Mouse (Mus musculus) CH12.LX (cell line): ENCODE measurements around the gene Mgll. TPM values are rescaled to one million over a fixed set of nuclear protein-coding genes. Genes with fewer than 3 reads are reported as not detected.

Source experiments
- DNase-seq: peaks from one replicate; pipeline ENCODE4 v3.0.0-alpha.2; 2013; ENCODE audit errors: extremely low read depth
- H3K27ac ChIP-seq: 2 replicates; pipeline ENCODE4 v1.5.1; 2012; ENCODE audit warnings: low read depth, mild to moderate bottlenecking, control low read depth, moderate library complexity; ENCODE audit not compliant: insufficient read depth
- H3K27me3 ChIP-seq: replicated peaks from 2 replicates; pipeline ENCODE3; 2012; ENCODE audit warnings: inconsistent platforms
- H3K36me3 ChIP-seq, 2 experiments: replicated peaks in 1 of 2; 2 replicates each; pipeline versions ENCODE3 to v1.6.1; 2012; ENCODE audit warnings: inconsistent platforms in 1 of 2, low read length in 1 of 2, mild to moderate bottlenecking in 1 of 2, mixed read lengths in 1 of 2, moderate library complexity in 1 of 2; ENCODE audit not compliant: control insufficient read depth in 1 of 2, insufficient read depth in 1 of 2
- H3K4me1 ChIP-seq, 2 experiments: 2 replicates each; pipeline ENCODE4 v1.6.1; 2012; ENCODE audit warnings: inconsistent platforms in 1 of 2, moderate library complexity in 1 of 2; ENCODE audit not compliant: insufficient read depth in 2 of 2, control insufficient read depth in 1 of 2
- H3K4me2 ChIP-seq: 2 replicates; pipeline ENCODE4 v1.6.1; 2012; ENCODE audit warnings: low read depth, mild to moderate bottlenecking, control low read depth; ENCODE audit not compliant: poor library complexity, insufficient read depth, severe bottlenecking
- H3K4me3 ChIP-seq, 3 experiments: fragments of 150-350 bp in 1 of 3; sonication (generic) in 1 of 3; replicated peaks in 1 of 3; 2 replicates each; pipeline versions ENCODE3 to v1.5.1; 2011 to 2012; ENCODE audit warnings: low read depth in 2 of 3, low read length in 2 of 3, mild to moderate bottlenecking in 2 of 3, moderate library complexity in 2 of 3, control low read depth in 1 of 3, improper control_type of control experiment in 1 of 3, inconsistent platforms in 1 of 3, mixed read lengths in 1 of 3; ENCODE audit not compliant: poor library complexity in 1 of 3
- H3K79me2 ChIP-seq: replicated peaks from 2 replicates; pipeline ENCODE4 v1.6.1; 2012; ENCODE audit warnings: mild to moderate bottlenecking, moderate library complexity; ENCODE audit not compliant: control insufficient read depth, poor library complexity, insufficient read depth, severe bottlenecking; ENCODE audit errors: extremely low read depth
- H3K9ac ChIP-seq: 2 replicates; pipeline ENCODE4 v1.6.1; 2012; ENCODE audit warnings: low read depth, mild to moderate bottlenecking, control low read depth, moderate library complexity; ENCODE audit not compliant: insufficient read depth
- H3K9me3 ChIP-seq: replicated peaks from 2 replicates; pipeline ENCODE3; 2012; ENCODE audit warnings: low read length, inconsistent platforms, mixed read lengths
- BHLHE40 ChIP-seq: IDR thresholded peaks from 2 replicates; pipeline ENCODE4 v1.6.1; 2011; ENCODE audit warnings: mild to moderate bottlenecking, low read depth, low read length, improper control_type of control experiment
- CHD1 ChIP-seq: IDR thresholded peaks from 2 replicates; pipeline ENCODE4 v1.6.1; 2012; ENCODE audit warnings: low read depth, low read length, improper control_type of control experiment, inconsistent platforms
- CHD2 ChIP-seq: IDR thresholded peaks from 2 replicates; pipeline ENCODE4 v1.6.1; 2011; ENCODE audit warnings: low read length, improper control_type of control experiment
- CTCF ChIP-seq, 2 experiments: IDR thresholded peaks in 1 of 2; conservative IDR thresholded peaks in 1 of 2; 2 replicates each; pipeline ENCODE4 v1.5.1; 2011 to 2012; ENCODE audit warnings: low read depth in 2 of 2, low read length in 2 of 2, improper control_type of control experiment in 1 of 2, inconsistent platforms in 1 of 2, mild to moderate bottlenecking in 1 of 2, moderate library complexity in 1 of 2
- E2F4 ChIP-seq: IDR thresholded peaks from 2 replicates; pipeline ENCODE4 v1.6.1; 2011; ENCODE audit warnings: low read depth, low read length, improper control_type of control experiment; ENCODE audit not compliant: insufficient replicate concordance
- EP300 ChIP-seq: IDR thresholded peaks from 2 replicates; pipeline ENCODE4 v1.6.1; 2011; ENCODE audit warnings: low read length, improper control_type of control experiment
- ETS1 ChIP-seq: conservative IDR thresholded peaks from 2 replicates; pipeline ENCODE4 v1.6.1; 2012; ENCODE audit warnings: low read depth, mild to moderate bottlenecking, inconsistent platforms, low read length, improper control_type of control experiment, moderate library complexity
- GABPA ChIP-seq: IDR thresholded peaks from 2 replicates; pipeline ENCODE4 v1.6.1; 2012; ENCODE audit warnings: low read depth, low read length, improper control_type of control experiment, inconsistent platforms; ENCODE audit not compliant: insufficient replicate concordance
- HCFC1 ChIP-seq: IDR thresholded peaks from 2 replicates; pipeline ENCODE4 v1.6.1; 2012; ENCODE audit warnings: low read depth, mild to moderate bottlenecking, inconsistent platforms, low read length, improper control_type of control experiment
- IRF4 ChIP-seq: IDR thresholded peaks from 2 replicates; pipeline ENCODE4 v1.6.1; 2014; ENCODE audit warnings: low read depth, mild to moderate bottlenecking, inconsistent platforms, low read length, improper control_type of control experiment
- JUN ChIP-seq: IDR thresholded peaks from 2 replicates; pipeline ENCODE4 v1.6.1; 2011; ENCODE audit warnings: low read depth, mild to moderate bottlenecking, low read length, improper control_type of control experiment, moderate library complexity; ENCODE audit not compliant: insufficient read depth
- JUND ChIP-seq: conservative IDR thresholded peaks from 2 replicates; pipeline ENCODE4 v1.6.1; 2011; ENCODE audit warnings: low read depth, low read length, improper control_type of control experiment
- MAX ChIP-seq: IDR thresholded peaks from 2 replicates; pipeline ENCODE4 v1.6.1; 2011; ENCODE audit warnings: low read length, improper control_type of control experiment
- MAZ ChIP-seq: IDR thresholded peaks from 2 replicates; pipeline ENCODE4 v1.6.1; 2012; ENCODE audit warnings: low read depth, mild to moderate bottlenecking, inconsistent platforms, low read length, improper control_type of control experiment, moderate library complexity
- MEF2A ChIP-seq: IDR thresholded peaks from 2 replicates; pipeline ENCODE4 v1.6.1; 2014; ENCODE audit warnings: low read depth, mild to moderate bottlenecking, inconsistent platforms, low read length, improper control_type of control experiment, borderline replicate concordance
- MXI1 ChIP-seq: IDR thresholded peaks from 2 replicates; pipeline ENCODE4 v1.6.1; 2011; ENCODE audit warnings: mild to moderate bottlenecking, low read depth, low read length, improper control_type of control experiment
- MYC ChIP-seq: IDR thresholded peaks from 2 replicates; pipeline ENCODE4 v1.6.1; 2011; ENCODE audit warnings: low read depth, mild to moderate bottlenecking, improper control_type of control experiment, low read length
- NRF1 ChIP-seq: IDR thresholded peaks from 2 replicates; pipeline ENCODE4 v1.6.1; 2014; ENCODE audit warnings: low read depth, mild to moderate bottlenecking, inconsistent platforms, low read length, improper control_type of control experiment, moderate library complexity
- PAX5 ChIP-seq: IDR thresholded peaks from 2 replicates; pipeline ENCODE4 v1.6.1; 2012; ENCODE audit warnings: low read length, inconsistent platforms, mixed read lengths
- POLR2A ChIP-seq: IDR thresholded peaks from 2 replicates; pipeline ENCODE4 v1.6.1; 2011; ENCODE audit warnings: low read depth, mild to moderate bottlenecking, improper control_type of control experiment, low read length
- POLR2AphosphoS2 ChIP-seq: IDR thresholded peaks from 2 replicates; pipeline ENCODE4 v1.6.1; 2011; ENCODE audit warnings: low read depth, low read length, improper control_type of control experiment
- RAD21 ChIP-seq: IDR thresholded peaks from 2 replicates; pipeline ENCODE4 v1.6.1; 2011; ENCODE audit warnings: low read depth, mild to moderate bottlenecking, low read length, improper control_type of control experiment, moderate library complexity
- RCOR1 ChIP-seq: conservative IDR thresholded peaks from 2 replicates; pipeline ENCODE4 v1.6.1; 2012; ENCODE audit warnings: low read depth, mild to moderate bottlenecking, inconsistent platforms, low read length, improper control_type of control experiment
- SIN3A ChIP-seq: IDR thresholded peaks from 2 replicates; pipeline ENCODE4 v1.6.1; 2012; ENCODE audit warnings: low read length, improper control_type of control experiment, inconsistent platforms
- SMC3 ChIP-seq: IDR thresholded peaks from 2 replicates; pipeline ENCODE4 v1.6.1; 2011; ENCODE audit warnings: low read depth, low read length, improper control_type of control experiment
- TBP ChIP-seq: conservative IDR thresholded peaks from 2 replicates; pipeline ENCODE4 v1.6.1; 2011; ENCODE audit warnings: low read depth, low read length, improper control_type of control experiment
- TCF12 ChIP-seq: IDR thresholded peaks from 2 replicates; pipeline ENCODE4 v1.6.1; 2014; ENCODE audit warnings: low read depth, mild to moderate bottlenecking, inconsistent platforms, low read length, improper control_type of control experiment
- USF1 ChIP-seq: IDR thresholded peaks from 2 replicates; pipeline ENCODE4 v1.6.1; 2014; ENCODE audit warnings: low read depth, mild to moderate bottlenecking, inconsistent platforms, low read length, improper control_type of control experiment
- USF2 ChIP-seq: conservative IDR thresholded peaks from 2 replicates; pipeline ENCODE4 v1.6.1; 2011; ENCODE audit warnings: low read depth, low read length, improper control_type of control experiment
- ZKSCAN1 ChIP-seq: IDR thresholded peaks from 2 replicates; pipeline ENCODE4 v1.6.1; 2012; ENCODE audit warnings: low read depth, inconsistent platforms, low read length, improper control_type of control experiment, borderline replicate concordance
- ZMIZ1 ChIP-seq: IDR thresholded peaks from 2 replicates; pipeline ENCODE4 v1.6.1; 2012; ENCODE audit warnings: low read depth, mild to moderate bottlenecking, inconsistent platforms, low read length, improper control_type of control experiment
- ZNF384 ChIP-seq: IDR thresholded peaks from 2 replicates; pipeline ENCODE4 v1.6.1; 2012; ENCODE audit warnings: low read depth, low read length, improper control_type of control experiment, inconsistent platforms
- dilution Hi-C: fragments of 300-500 bp; cut with MboI; formaldehyde crosslinking; loops from 2 replicates; pipeline ENCODE4 v1.14.3; 2020; ENCODE audit warnings: low sequenced_read_pairs; ENCODE audit not compliant: extremely low pct_unique_long_range_greater_than_20kb, extremely low pct_ligation_motif_present
- in situ Hi-C: fragments of 300-500 bp; cut with MboI; formaldehyde crosslinking; loops from 3 replicates; pipeline ENCODE4 v1.14.3; 2019; ENCODE audit warnings: low sequenced_read_pairs, low pct_ligation_motif_present, low pct_unique_long_range_greater_than_20kb, mixed read lengths
- polyA plus RNA-seq: library from polyadenylated mRNA; unstranded; fragments of >175 nt; gene quantifications from 2 replicates; pipeline ENCODE4 v1.2.1, GENCODE M21; 2012; ENCODE audit warnings: low read depth; ENCODE audit not compliant: insufficient read length
- total RNA-seq, 2 experiments: library from RNA; depleted of rRNA; stranded (reverse); fragments of 300-350 nt in 1 of 2; fragments of >200 nt in 1 of 2; gene quantifications; 2 replicates each; pipeline ENCODE4 v1.2.3; 2012 to 2014

The Mgll gene
- total and polyA plus RNA-seq, 3 experiments = 60.8 to 81.1 (median 76.5) TPM

DNA sequence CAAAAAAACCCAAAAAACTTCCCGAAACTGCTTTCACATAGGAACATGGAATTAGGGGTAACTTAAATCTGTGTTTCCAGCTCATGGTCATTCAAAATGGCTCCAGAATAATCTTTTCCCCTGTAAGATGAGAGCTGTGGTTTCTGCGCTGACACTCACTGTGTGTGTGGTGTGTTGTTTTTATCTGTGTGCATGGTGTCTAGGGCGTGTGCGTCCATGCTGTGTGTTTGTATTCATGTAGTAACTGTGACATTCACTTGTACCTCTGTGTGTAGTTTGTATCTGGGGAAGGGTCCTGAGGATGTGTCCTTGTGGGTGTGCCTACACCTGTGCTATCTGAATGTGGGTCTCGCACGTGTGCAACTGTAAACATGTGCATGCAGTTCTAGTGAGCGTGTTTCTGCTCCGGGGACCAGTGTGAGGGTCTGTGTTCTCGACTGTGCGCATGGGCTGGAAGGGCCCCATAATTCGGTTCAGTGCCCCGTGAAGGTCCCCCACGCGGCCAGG, 353 bp upstream of the Mgll start:
- Histone ChIP-seq H3K27ac (peak overlapping the region; percentile 58), H3K4me2 (peak overlapping the region; percentile 57)
- in situ Hi-C loops = no loop called here

DNA sequence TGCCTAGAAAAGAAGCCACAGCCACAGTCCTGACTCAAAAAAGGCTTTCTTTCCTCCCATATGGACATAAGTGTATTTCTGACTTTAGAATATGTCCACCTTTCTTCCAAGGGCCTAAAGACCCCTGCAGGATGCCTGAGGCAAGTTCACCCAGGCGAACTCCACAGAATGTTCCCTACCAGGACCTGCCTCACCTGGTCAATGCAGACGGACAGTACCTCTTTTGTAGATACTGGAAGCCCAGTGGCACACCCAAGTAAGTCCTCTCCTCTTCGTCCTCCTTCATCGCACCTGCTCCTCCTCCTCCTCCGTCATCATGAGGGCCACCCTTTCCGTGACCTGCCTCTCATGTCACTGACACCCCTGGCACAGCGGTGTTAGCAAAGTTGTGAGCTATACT, 1.4 kb downstream of the Mgll start:
- Histone ChIP-seq H3K4me2 (peak overlapping the region; percentile 42), H3K4me3 (peak overlapping the region; percentile 69 to 80 (median 70)), H3K27me3 (no peaks in the 10 kb centered on the region), H3K36me3 (peaks cover 21 to 45% of the 10 kb centered on the region in 2 experiments), H3K27ac (peak overlapping the region; percentile 54), H3K9me3 (no peaks in the 10 kb centered on the region), H3K9ac (peak overlapping the region; percentile 85), H3K79me2 (peaks cover 44% of the 10 kb centered on the region), H3K4me1 (peaks cover 26 to 81% of the 10 kb centered on the region in 2 experiments)
- DNase-seq = peak; percentile 53
- dilution Hi-C loops (no loop called here), in situ Hi-C loops (no loop called here)
- no peak for TF ChIP-seq GABPA
- TF ChIP-seq ZNF384 = no peak
- peak; percentile 62 for TF ChIP-seq SMC3
- no peak for TF ChIP-seq MAZ
- 0 out of 2 replicates have a peak, but pooled peaks have one; percentile 38 for TF ChIP-seq TBP
- TF ChIP-seq JUND = no peak
- 0 out of 2 replicates have a peak, but pooled peaks have one; percentile 11 for TF ChIP-seq ETS1
- TF ChIP-seq CHD2 = no peak
- 0 out of 2 replicates have a peak, but pooled peaks have one; percentile 25 for TF ChIP-seq TCF12
- no peak for TF ChIP-seq E2F4
- no peak for TF ChIP-seq ZMIZ1
- TF ChIP-seq CTCF (conservative IDR thresholded peaks at IDR 0.05 in 1 of 2, IDR thresholded peaks at IDR 0.05 in 1 of 2; ENCODE audit: low read depth in 2 of 2, low read length in 2 of 2) = peak; percentile 48 to 61
- TF ChIP-seq EP300 = no peak
- no peak for TF ChIP-seq PAX5
- TF ChIP-seq HCFC1 = no peak
- no peak; the same call in 1 of the 2 replicates for TF ChIP-seq POLR2AphosphoS2
- no peak for TF ChIP-seq RCOR1
- peak; percentile 43 for TF ChIP-seq BHLHE40
- TF ChIP-seq JUN = no peak
- TF ChIP-seq MEF2A = no peak
- no peak for TF ChIP-seq NRF1
- peak; percentile 51 for TF ChIP-seq RAD21
- no peak for TF ChIP-seq USF2
- TF ChIP-seq ZKSCAN1 = no peak
- 0 out of 2 replicates have a peak, but pooled peaks have one; percentile 32 for TF ChIP-seq IRF4
- no peak for TF ChIP-seq MAX
- peak; percentile 49; the same call in 1 of the 2 replicates for TF ChIP-seq POLR2A
- peak; percentile 70 for TF ChIP-seq SIN3A
- peak; percentile 38; the same call in 1 of the 2 replicates for TF ChIP-seq MXI1

More for the DNA sequence above, 353 bp upstream of the Mgll start:
- Histone ChIP-seq H3K4me3 (peak overlapping the region in 2 of 3 experiments; percentile 70 to 90), H3K27me3 (no peaks in the 10 kb centered on the region), H3K9ac (peak overlapping the region; percentile 85), H3K9me3 (no peaks in the 10 kb centered on the region), H3K36me3 (peaks cover 18 to 34% of the 10 kb centered on the region in 2 experiments), H3K79me2 (peaks cover 40% of the 10 kb centered on the region), H3K4me1 (peaks cover 17 to 76% of the 10 kb centered on the region in 2 experiments)
- dilution Hi-C loops = no loop called here
- DNase-seq = no peak
- peak; percentile 15; the same call in 1 of the 2 replicates for TF ChIP-seq MAZ
- TF ChIP-seq SIN3A = peak; percentile 29; the same call in 1 of the 2 replicates
- peak; percentile 95 for TF ChIP-seq MYC
- no peak for TF ChIP-seq IRF4
- no peak for TF ChIP-seq USF1
- TF ChIP-seq CHD1 = no peak
- TF ChIP-seq BHLHE40 = peak; percentile 85
- TF ChIP-seq MAX = peak; percentile 92
- TF ChIP-seq CTCF (conservative IDR thresholded peaks at IDR 0.05 in 1 of 2, IDR thresholded peaks at IDR 0.05 in 1 of 2; ENCODE audit: low read depth in 2 of 2, low read length in 2 of 2) = no peak
